Mouse (Mus musculus) heart, embryonic 12.5 days (tissue): ENCODE measurements around the gene Cdk6. TPM values are rescaled to one million over a fixed set of nuclear protein-coding genes. Genes with fewer than 3 reads are reported as not detected.
"Not testable (repeated sequence)": the region's sequence is repeated elsewhere in the genome, so short reads cannot be mapped to it uniquely, and the experiment has no call there.

Source experiments
- ATAC-seq: fragments of 200-750 bp; cut with Nextera tagmentation; 2 replicates; pipeline ENCODE4 v1.8.0; 2017; ENCODE audit warnings: moderate TSS enrichment, moderate library complexity; ENCODE audit not compliant: insufficient number of reproducible peaks, low FRiP score
- H3K27ac ChIP-seq: fragments of 300-500 bp; sonication (generic); 2 replicates; pipeline ENCODE4 v1.5.1; 2016; ENCODE audit warnings: mild to moderate bottlenecking, moderate library complexity; ENCODE audit not compliant: poor library complexity, severe bottlenecking
- H3K27me3 ChIP-seq: fragments of 300-500 bp; sonication (generic); replicated peaks from 2 replicates; pipeline ENCODE4 v1.6.1; 2016; ENCODE audit warnings: mild to moderate bottlenecking, moderate library complexity
- H3K36me3 ChIP-seq: fragments of 300-500 bp; sonication (generic); 2 replicates; pipeline ENCODE4 v1.6.1; 2016; ENCODE audit warnings: mild to moderate bottlenecking, moderate library complexity
- H3K4me1 ChIP-seq: fragments of 300-500 bp; sonication (generic); replicated peaks from 2 replicates; pipeline ENCODE4 v1.6.1; 2016; ENCODE audit warnings: mild to moderate bottlenecking
- H3K4me2 ChIP-seq: fragments of 300-500 bp; sonication (generic); 2 replicates; pipeline ENCODE4 v1.6.1; 2016; ENCODE audit warnings: mild to moderate bottlenecking, moderate library complexity
- H3K4me3 ChIP-seq: fragments of 300-500 bp; sonication (generic); 2 replicates; pipeline ENCODE4 v1.5.1; 2016; ENCODE audit warnings: mild to moderate bottlenecking
- H3K9ac ChIP-seq: fragments of 300-500 bp; sonication (generic); 2 replicates; pipeline ENCODE4 v1.6.1; 2016; ENCODE audit warnings: mild to moderate bottlenecking, moderate library complexity
- H3K9me3 ChIP-seq: fragments of 300-500 bp; sonication (generic); replicated peaks from 2 replicates; pipeline ENCODE4 v1.6.1; 2016; ENCODE audit warnings: mild to moderate bottlenecking, moderate library complexity
- WGBS: fragments of 180-500 bp; shearing (Covaris S2); methylation state at CpG from one replicate; pipeline ENCODE4 v1.1.7; 2016; 5-methylcytosine and 5-hydroxymethylcytosine counted together
- polyA plus RNA-seq: library from polyadenylated mRNA; unstranded; fragments of >200 nt; fragmentation: Nextera tagmentation; extraction: Ambion mirVana; gene quantifications from 2 replicates; pipeline ENCODE4 v1.2.1, GENCODE M21; 2016

Gene Cdk6
- polyA plus RNA-seq, 1 experiment from 2014 or later = 32.5 TPM

- Histone ChIP-seq H3K4me3 (no peak overlapping the region), H3K27me3 (no peaks in the 10 kb centered on the region), H3K4me1 (0 out of 2 replicates have a peak, but pooled peaks cover 10% of the 10 kb centered on the region), H3K9ac (no peak overlapping the region), H3K4me2 (no peak overlapping the region), H3K27ac (no peak overlapping the region), H3K36me3 (peaks cover 15% of the 10 kb centered on the region), H3K9me3 (no peaks in the 10 kb centered on the region)
- no peak for ATAC-seq
- 75% methylated on average over 6 of the region's 6 CpGs for WGBS
These were observed 54.9 kb downstream of the Cdk6 start for GRCm38 (mm10) chr5:3396214-3396613.

GRCm38 (mm10) chr5:3396910-3397575 lies 55.8 kb downstream of the Cdk6 start:
- WGBS = 79% methylated on average over 11 of the region's 11 CpGs
- no peak overlapping the region for H3K4me3 ChIP-seq
- H3K4me2 ChIP-seq = no peak overlapping the region
- no peaks in the 10 kb centered on the region for H3K27me3 ChIP-seq
- H3K9ac ChIP-seq = no peak overlapping the region
- H3K4me1 ChIP-seq = 0 out of 2 replicates have a peak, but pooled peaks cover 10% of the 10 kb centered on the region
- no peak overlapping the region for H3K27ac ChIP-seq
- ATAC-seq = no peak
- H3K36me3 ChIP-seq = peaks cover 11% of the 10 kb centered on the region
- no peaks in the 10 kb centered on the region for H3K9me3 ChIP-seq

GRCm38 (mm10) chr5:3399784-3400494 lies 58.7 kb downstream of the Cdk6 start:
- no peak overlapping the region for H3K27ac ChIP-seq
- H3K9me3 ChIP-seq = no peaks in the 10 kb centered on the region
- no peaks in the 10 kb centered on the region for H3K27me3 ChIP-seq
- 76% methylated on average over 7 of the region's 7 CpGs for WGBS
- H3K4me2 ChIP-seq = no peak overlapping the region
- H3K4me3 ChIP-seq = no peak overlapping the region
- H3K9ac ChIP-seq = no peak overlapping the region
- H3K36me3 ChIP-seq = peaks cover 7% of the 10 kb centered on the region; the same call in 1 of the 2 replicates
- H3K4me1 ChIP-seq = 0 out of 2 replicates have a peak, but pooled peaks cover 12% of the 10 kb centered on the region
- no peak for ATAC-seq

- Histone ChIP-seq H3K9me3 (no peaks in the 10 kb centered on the region), H3K4me2 (no peak overlapping the region), H3K27me3 (no peaks in the 10 kb centered on the region), H3K4me3 (no peak overlapping the region), H3K36me3 (no peaks in the 10 kb centered on the region), H3K9ac (no peak overlapping the region), H3K4me1 (0 out of 2 replicates have a peak, but pooled peaks cover 3% of the 10 kb centered on the region), H3K27ac (no peak overlapping the region)
- ATAC-seq = no peak
- WGBS = 72% methylated on average over 6 of the region's 6 CpGs
These were observed 63.8 kb downstream of the Cdk6 start for GRCm38 (mm10) chr5:3405102-3405501.

GRCm38 (mm10) chr5:3405503-3405902 lies 64.2 kb downstream of the Cdk6 start:
- 0 out of 2 replicates have a peak, but pooled peaks cover 3% of the 10 kb centered on the region for H3K4me1 ChIP-seq
- no peaks in the 10 kb centered on the region for H3K9me3 ChIP-seq
- no peak overlapping the region for H3K4me3 ChIP-seq
- H3K27me3 ChIP-seq = no peaks in the 10 kb centered on the region
- H3K9ac ChIP-seq = no peak overlapping the region
- no peaks in the 10 kb centered on the region for H3K36me3 ChIP-seq
- ATAC-seq = no peak
- H3K27ac ChIP-seq = no peak overlapping the region
- 86% methylated on average over 6 of the region's 6 CpGs for WGBS
- H3K4me2 ChIP-seq = no peak overlapping the region

GRCm38 (mm10) chr5:3407926-3408325 lies 66.6 kb downstream of the Cdk6 start:
- WGBS = 84% methylated on average over 9 of the region's 9 CpGs
- Histone ChIP-seq H3K27ac (no peak overlapping the region), H3K4me2 (no peak overlapping the region)

GRCm38 (mm10) chr5:3418183-3418582 lies 76.9 kb downstream of the Cdk6 start:
- H3K9me3 ChIP-seq, ATAC-seq, H3K9ac ChIP-seq, H3K4me3 ChIP-seq, H3K36me3 ChIP-seq, H3K27ac ChIP-seq, H3K4me2 ChIP-seq, H3K27me3 ChIP-seq: not testable (repeated sequence)
- peaks cover 16% of the 10 kb centered on the region; the same call in 1 of the 2 replicates for H3K4me1 ChIP-seq
- 79% methylated on average over 1 of the region's 1 CpGs for WGBS

More at GRCm38 (mm10) chr5:3407926-3408325, 66.6 kb downstream of the Cdk6 start:
- H3K9ac ChIP-seq = no peak overlapping the region
- H3K36me3 ChIP-seq = 0 out of 2 replicates have a peak, but pooled peaks cover 3% of the 10 kb centered on the region
- no peak for ATAC-seq
- H3K4me3 ChIP-seq = no peak overlapping the region
- H3K27me3 ChIP-seq = no peaks in the 10 kb centered on the region
- 0 out of 2 replicates have a peak, but pooled peaks cover 6% of the 10 kb centered on the region for H3K4me1 ChIP-seq
- H3K9me3 ChIP-seq = peaks cover under 1% of the 10 kb centered on the region; the same call in 1 of the 2 replicates

GRCm38 (mm10) chr5:3420094-3420831 lies 79.0 kb downstream of the Cdk6 start:
- Histone ChIP-seq H3K36me3 (no peaks in the 10 kb centered on the region), H3K9ac (no peak overlapping the region), H3K4me2 (no peak overlapping the region), H3K4me1 (peaks cover 10% of the 10 kb centered on the region; the same call in 1 of the 2 replicates), H3K27ac (no peak overlapping the region; the same call in 1 of the 2 replicates), H3K9me3 (no peaks in the 10 kb centered on the region), H3K27me3 (no peaks in the 10 kb centered on the region), H3K4me3 (no peak overlapping the region)
- 68% methylated on average over 10 of the region's 10 CpGs for WGBS
- no peak for ATAC-seq

GRCm38 (mm10) chr5:3420832-3421228 lies 79.5 kb downstream of the Cdk6 start:
- ATAC-seq = no peak
- H3K27ac ChIP-seq = no peak overlapping the region
- no peaks in the 10 kb centered on the region for H3K36me3 ChIP-seq
- H3K27me3 ChIP-seq = no peaks in the 10 kb centered on the region
- no peak overlapping the region for H3K4me2 ChIP-seq
- H3K4me1 ChIP-seq = peaks cover 8% of the 10 kb centered on the region; the same call in 1 of the 2 replicates
- 69% methylated on average over 3 of the region's 3 CpGs for WGBS
- H3K9me3 ChIP-seq = no peaks in the 10 kb centered on the region
- H3K4me3 ChIP-seq = no peak overlapping the region
- no peak overlapping the region for H3K9ac ChIP-seq

GRCm38 (mm10) chr5:3433131-3433700 lies 91.9 kb downstream of the Cdk6 start:
- ATAC-seq, H3K4me1 ChIP-seq, H3K9ac ChIP-seq, H3K36me3 ChIP-seq, H3K4me2 ChIP-seq, H3K4me3 ChIP-seq, H3K27me3 ChIP-seq, H3K9me3 ChIP-seq: not testable (repeated sequence)
- H3K27ac ChIP-seq = peak overlapping the region; percentile 38; the same call in 1 of the 2 replicates
- WGBS = 69% methylated on average over 20 of the region's 20 CpGs
